Mouse (Mus musculus) right cerebral cortex, postnatal 36 days (tissue): ENCODE results near the gene A4galt.

Source experiments
- DNase-seq, 2 experiments: peaks; one replicate each; pipeline ENCODE4 v3.0.0; 2022; ENCODE audit warnings: low spot score in 2 of 2, mixed read lengths in 1 of 2

The A4galt gene

GRCm38 (mm10) chr15:83226066-83226834 is 25.3 kb downstream of the A4galt start:
- no peak for DNase-seq

GRCm38 (mm10) chr15:83224136-83224766 is 27.3 kb downstream of the A4galt start:
- peak in 1 of 2 experiments; percentile 9 for DNase-seq

- no peak for DNase-seq
Measured at GRCm38 (mm10) chr15:83223208-83223962, 28.2 kb downstream of the A4galt start.

- DNase-seq, result no peak
Measured at GRCm38 (mm10) chr15:83221721-83222120, 29.9 kb downstream of the A4galt start.

DNA sequence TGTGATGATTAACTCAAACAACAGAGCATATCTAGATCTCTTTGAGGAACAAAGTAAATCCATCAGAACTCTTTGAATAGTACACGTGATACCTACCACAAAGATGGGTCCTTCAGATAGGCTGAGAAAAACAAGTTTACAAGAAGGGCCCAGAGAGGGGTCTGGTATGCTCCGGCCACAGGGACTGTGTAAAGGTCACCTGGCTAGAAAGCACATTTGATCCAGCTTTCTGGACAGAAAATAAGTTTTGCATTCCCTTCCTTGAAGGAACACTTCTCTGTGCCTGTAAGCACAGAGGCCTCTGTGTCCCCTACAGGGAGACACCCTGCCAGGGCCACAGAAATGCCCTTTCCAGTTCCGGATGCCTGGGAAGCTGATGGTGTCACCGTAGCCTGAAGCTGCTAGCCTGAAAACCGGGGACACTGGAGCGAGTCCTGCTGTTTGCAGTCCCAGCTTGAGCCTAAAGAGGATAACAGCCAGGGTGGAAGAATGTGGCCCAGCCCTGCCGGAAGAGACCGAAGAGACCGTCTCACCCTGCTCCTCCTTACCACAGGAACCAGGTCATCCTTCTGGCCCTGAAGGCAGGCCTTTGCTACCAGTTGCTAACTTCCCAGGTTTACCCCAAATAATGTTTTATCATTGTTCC is 31.1 kb downstream of the A4galt start:
- no peak for DNase-seq

DNA sequence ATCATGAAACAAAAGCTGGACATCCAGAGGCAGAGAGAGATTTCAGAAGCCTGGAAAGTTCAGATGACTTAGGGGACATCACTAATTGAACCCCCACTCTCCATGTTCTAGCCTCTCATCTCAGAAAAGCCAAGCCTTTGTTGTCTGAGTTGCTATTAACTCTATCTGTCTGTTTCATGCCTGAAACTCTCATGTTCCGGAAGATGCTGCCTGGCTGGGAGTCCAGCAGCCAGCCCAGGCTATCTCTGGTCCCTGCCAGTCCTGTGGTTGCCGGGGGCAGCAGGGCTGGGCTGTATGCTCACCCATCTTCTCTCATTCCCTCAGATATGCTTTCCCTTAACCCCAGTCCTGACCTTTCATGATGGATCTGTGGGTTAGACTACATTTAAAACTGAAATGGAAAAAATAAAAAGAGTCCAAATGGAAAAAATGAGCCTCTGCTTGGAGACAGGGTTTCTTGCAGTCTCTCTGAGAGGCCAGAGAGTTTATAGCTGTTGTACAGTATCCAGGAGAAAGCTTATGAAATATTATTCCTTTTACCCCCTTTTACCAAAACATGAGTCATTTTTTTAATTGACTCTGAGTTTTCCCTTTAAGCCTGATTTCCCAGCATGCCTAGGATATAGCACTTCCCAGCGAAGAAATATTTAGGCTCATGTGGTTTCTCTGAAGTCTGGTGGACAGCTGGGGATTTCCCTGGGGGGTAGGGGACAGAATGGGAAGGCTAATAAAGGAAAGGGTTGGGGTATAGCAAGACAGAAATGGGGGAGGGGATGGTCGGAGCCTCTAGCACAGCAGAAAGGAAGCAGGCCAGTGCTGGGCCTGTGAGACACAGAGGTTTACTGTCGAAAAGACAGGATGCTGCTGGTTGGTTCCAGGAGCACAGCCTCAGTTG is 36.0 kb downstream of the A4galt start:
- no peak for DNase-seq

- peak; percentile 25 to 34 for DNase-seq
Measured at GRCm38 (mm10) chr15:83210229-83210628, 41.3 kb downstream of the A4galt start.

DNA sequence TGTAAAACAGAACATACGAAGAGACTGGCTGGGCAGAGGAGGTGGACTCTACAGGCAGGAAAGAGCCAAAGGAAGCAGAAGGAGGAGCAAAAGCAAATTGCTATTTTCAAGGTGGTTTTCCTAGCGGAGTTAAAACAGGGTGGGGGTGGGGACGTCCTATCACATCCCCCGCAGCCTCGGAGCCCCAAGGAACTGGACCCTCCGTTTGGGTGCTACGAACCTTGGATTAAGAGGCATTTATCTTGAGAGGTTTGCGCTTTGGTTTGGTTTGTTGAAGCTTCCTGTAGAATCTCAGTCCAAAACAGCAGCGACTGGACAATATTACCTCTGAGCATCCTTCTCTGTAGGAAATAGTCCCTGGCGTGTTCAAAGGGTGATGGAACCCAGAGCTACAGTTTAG is 41.9 kb downstream of the A4galt start:
- no peak for DNase-seq

DNA sequence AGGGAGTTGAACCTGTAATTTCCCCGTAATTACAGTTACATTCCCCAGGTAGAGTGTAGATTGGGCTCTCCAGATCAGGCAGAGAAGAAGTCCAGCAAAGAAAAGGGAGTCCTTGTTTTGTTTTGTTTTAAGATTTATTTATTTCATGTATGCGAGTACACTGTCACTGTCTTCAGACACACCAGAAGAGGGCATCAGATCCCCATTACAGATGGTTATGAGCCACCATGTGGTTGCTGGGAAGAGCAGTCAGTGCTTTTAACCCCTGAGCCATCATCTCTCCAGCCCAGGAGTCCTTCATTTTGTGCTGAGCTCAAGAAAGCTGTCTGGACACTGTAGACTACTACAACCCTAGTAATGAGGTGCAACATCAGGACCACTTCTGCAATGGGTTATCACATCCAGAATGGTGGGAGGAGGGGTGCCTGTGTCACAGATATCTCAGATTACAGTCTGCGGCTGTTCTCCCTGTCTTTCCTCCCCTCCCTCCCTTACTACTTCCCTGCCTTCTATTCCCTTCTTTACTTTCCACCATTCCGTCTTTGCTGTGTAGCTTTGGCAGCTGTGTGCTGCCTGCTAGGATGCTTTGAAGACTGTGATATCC is 42.4 kb downstream of the A4galt start:
- DNase-seq, result no peak

- peak; percentile 12 to 16 for DNase-seq
Measured at GRCm38 (mm10) chr15:83204731-83205451, 46.7 kb downstream of the A4galt start.

DNA sequence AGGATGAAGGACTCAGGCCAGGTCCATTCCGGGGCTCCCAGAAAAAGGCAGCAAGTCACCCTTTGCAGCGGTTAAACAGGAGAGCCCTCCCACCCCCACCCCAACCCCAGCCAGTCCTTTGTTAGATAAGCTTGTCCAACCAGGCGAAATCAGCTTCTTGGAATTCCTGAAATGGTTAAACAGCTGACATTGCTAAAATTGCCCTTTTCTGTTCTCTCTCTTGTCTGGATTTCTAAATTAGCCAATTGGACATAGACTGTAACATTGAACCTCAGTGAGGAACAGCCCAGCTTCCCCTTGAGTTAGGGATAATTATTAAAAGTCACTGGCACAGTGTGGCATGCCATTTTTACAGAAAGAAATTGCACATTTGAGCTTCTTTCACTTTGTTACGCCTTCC is 49.2 kb downstream of the A4galt start:
- DNase-seq, result no peak

GRCm38 (mm10) chr15:83193413-83193812 is 58.2 kb downstream of the A4galt start:
- DNase-seq, result no peak

- DNase-seq, result no peak
Measured at GRCm38 (mm10) chr15:83182351-83182750, 69.2 kb downstream of the A4galt start.

- DNase-seq, result no peak
Measured at GRCm38 (mm10) chr15:83181800-83182330, 69.7 kb downstream of the A4galt start.

GRCm38 (mm10) chr15:83180004-83180403 is 71.6 kb downstream of the A4galt start:
- no peak for DNase-seq
